Mouse (Mus musculus) CH12.LX (cell line): ENCODE data around the gene Cyp27b1. TPM values are rescaled to one million over a fixed set of nuclear protein-coding genes. Genes with fewer than 3 reads are reported as not detected.

Experiments
- DNase-seq: peaks from one replicate; pipeline ENCODE4 v3.0.0-alpha.2; 2013; ENCODE audit errors: extremely low read depth
- H3K27ac ChIP-seq: 2 replicates; pipeline ENCODE4 v1.5.1; 2012; ENCODE audit warnings: low read depth, mild to moderate bottlenecking, control low read depth, moderate library complexity; ENCODE audit not compliant: insufficient read depth
- H3K27me3 ChIP-seq: replicated peaks from 2 replicates; pipeline ENCODE3; 2012; ENCODE audit warnings: inconsistent platforms
- H3K36me3 ChIP-seq, 2 experiments: replicated peaks in 1 of 2; 2 replicates each; pipeline versions ENCODE3 to v1.6.1; 2012; ENCODE audit warnings: inconsistent platforms in 1 of 2, low read length in 1 of 2, mild to moderate bottlenecking in 1 of 2, mixed read lengths in 1 of 2, moderate library complexity in 1 of 2; ENCODE audit not compliant: control insufficient read depth in 1 of 2, insufficient read depth in 1 of 2
- H3K4me1 ChIP-seq, 2 experiments: 2 replicates each; pipeline ENCODE4 v1.6.1; 2012; ENCODE audit warnings: inconsistent platforms in 1 of 2, moderate library complexity in 1 of 2; ENCODE audit not compliant: insufficient read depth in 2 of 2, control insufficient read depth in 1 of 2
- H3K4me2 ChIP-seq: 2 replicates; pipeline ENCODE4 v1.6.1; 2012; ENCODE audit warnings: low read depth, mild to moderate bottlenecking, control low read depth; ENCODE audit not compliant: poor library complexity, insufficient read depth, severe bottlenecking
- H3K4me3 ChIP-seq, 3 experiments: fragments of 150-350 bp in 1 of 3; sonication (generic) in 1 of 3; replicated peaks in 1 of 3; 2 replicates each; pipeline versions ENCODE3 to v1.5.1; 2011 to 2012; ENCODE audit warnings: low read depth in 2 of 3, low read length in 2 of 3, mild to moderate bottlenecking in 2 of 3, moderate library complexity in 2 of 3, control low read depth in 1 of 3, improper control_type of control experiment in 1 of 3, inconsistent platforms in 1 of 3, mixed read lengths in 1 of 3; ENCODE audit not compliant: poor library complexity in 1 of 3
- H3K79me2 ChIP-seq: replicated peaks from 2 replicates; pipeline ENCODE4 v1.6.1; 2012; ENCODE audit warnings: mild to moderate bottlenecking, moderate library complexity; ENCODE audit not compliant: control insufficient read depth, poor library complexity, insufficient read depth, severe bottlenecking; ENCODE audit errors: extremely low read depth
- H3K9ac ChIP-seq: 2 replicates; pipeline ENCODE4 v1.6.1; 2012; ENCODE audit warnings: low read depth, mild to moderate bottlenecking, control low read depth, moderate library complexity; ENCODE audit not compliant: insufficient read depth
- H3K9me3 ChIP-seq: replicated peaks from 2 replicates; pipeline ENCODE3; 2012; ENCODE audit warnings: low read length, inconsistent platforms, mixed read lengths
- CHD1 ChIP-seq: IDR thresholded peaks from 2 replicates; pipeline ENCODE4 v1.6.1; 2012; ENCODE audit warnings: low read depth, low read length, improper control_type of control experiment, inconsistent platforms
- E2F4 ChIP-seq: IDR thresholded peaks from 2 replicates; pipeline ENCODE4 v1.6.1; 2011; ENCODE audit warnings: low read depth, low read length, improper control_type of control experiment; ENCODE audit not compliant: insufficient replicate concordance
- EP300 ChIP-seq: IDR thresholded peaks from 2 replicates; pipeline ENCODE4 v1.6.1; 2011; ENCODE audit warnings: low read length, improper control_type of control experiment
- HCFC1 ChIP-seq: IDR thresholded peaks from 2 replicates; pipeline ENCODE4 v1.6.1; 2012; ENCODE audit warnings: low read depth, mild to moderate bottlenecking, inconsistent platforms, low read length, improper control_type of control experiment
- IRF4 ChIP-seq: IDR thresholded peaks from 2 replicates; pipeline ENCODE4 v1.6.1; 2014; ENCODE audit warnings: low read depth, mild to moderate bottlenecking, inconsistent platforms, low read length, improper control_type of control experiment
- JUN ChIP-seq: IDR thresholded peaks from 2 replicates; pipeline ENCODE4 v1.6.1; 2011; ENCODE audit warnings: low read depth, mild to moderate bottlenecking, low read length, improper control_type of control experiment, moderate library complexity; ENCODE audit not compliant: insufficient read depth
- JUND ChIP-seq: conservative IDR thresholded peaks from 2 replicates; pipeline ENCODE4 v1.6.1; 2011; ENCODE audit warnings: low read depth, low read length, improper control_type of control experiment
- MAZ ChIP-seq: IDR thresholded peaks from 2 replicates; pipeline ENCODE4 v1.6.1; 2012; ENCODE audit warnings: low read depth, mild to moderate bottlenecking, inconsistent platforms, low read length, improper control_type of control experiment, moderate library complexity
- MXI1 ChIP-seq: IDR thresholded peaks from 2 replicates; pipeline ENCODE4 v1.6.1; 2011; ENCODE audit warnings: mild to moderate bottlenecking, low read depth, low read length, improper control_type of control experiment
- MYC ChIP-seq: IDR thresholded peaks from 2 replicates; pipeline ENCODE4 v1.6.1; 2011; ENCODE audit warnings: low read depth, mild to moderate bottlenecking, improper control_type of control experiment, low read length
- NRF1 ChIP-seq: IDR thresholded peaks from 2 replicates; pipeline ENCODE4 v1.6.1; 2014; ENCODE audit warnings: low read depth, mild to moderate bottlenecking, inconsistent platforms, low read length, improper control_type of control experiment, moderate library complexity
- PAX5 ChIP-seq: IDR thresholded peaks from 2 replicates; pipeline ENCODE4 v1.6.1; 2012; ENCODE audit warnings: low read length, inconsistent platforms, mixed read lengths
- POLR2AphosphoS2 ChIP-seq: IDR thresholded peaks from 2 replicates; pipeline ENCODE4 v1.6.1; 2011; ENCODE audit warnings: low read depth, low read length, improper control_type of control experiment
- SMC3 ChIP-seq: IDR thresholded peaks from 2 replicates; pipeline ENCODE4 v1.6.1; 2011; ENCODE audit warnings: low read depth, low read length, improper control_type of control experiment
- TBP ChIP-seq: conservative IDR thresholded peaks from 2 replicates; pipeline ENCODE4 v1.6.1; 2011; ENCODE audit warnings: low read depth, low read length, improper control_type of control experiment
- UBTF ChIP-seq: IDR thresholded peaks from 2 replicates; pipeline ENCODE4 v1.6.1; 2012; ENCODE audit warnings: low read depth, mild to moderate bottlenecking, inconsistent platforms, low read length, improper control_type of control experiment, moderate library complexity
- USF1 ChIP-seq: IDR thresholded peaks from 2 replicates; pipeline ENCODE4 v1.6.1; 2014; ENCODE audit warnings: low read depth, mild to moderate bottlenecking, inconsistent platforms, low read length, improper control_type of control experiment
- ZC3H11A ChIP-seq: IDR thresholded peaks from 2 replicates; pipeline ENCODE4 v1.6.1; 2012; ENCODE audit warnings: low read depth, mild to moderate bottlenecking, inconsistent platforms, low read length, improper control_type of control experiment
- dilution Hi-C: fragments of 300-500 bp; cut with MboI; formaldehyde crosslinking; loops from 2 replicates; pipeline ENCODE4 v1.14.3; 2020; ENCODE audit warnings: low sequenced_read_pairs; ENCODE audit not compliant: extremely low pct_unique_long_range_greater_than_20kb, extremely low pct_ligation_motif_present
- in situ Hi-C: fragments of 300-500 bp; cut with MboI; formaldehyde crosslinking; loops from 3 replicates; pipeline ENCODE4 v1.14.3; 2019; ENCODE audit warnings: low sequenced_read_pairs, low pct_ligation_motif_present, low pct_unique_long_range_greater_than_20kb, mixed read lengths
- polyA plus RNA-seq: library from polyadenylated mRNA; unstranded; fragments of >175 nt; gene quantifications from 2 replicates; pipeline ENCODE4 v1.2.1, GENCODE M21; 2012; ENCODE audit warnings: low read depth; ENCODE audit not compliant: insufficient read length
- total RNA-seq, 2 experiments: library from RNA; depleted of rRNA; stranded (reverse); fragments of 300-350 nt in 1 of 2; fragments of >200 nt in 1 of 2; gene quantifications; 2 replicates each; pipeline ENCODE4 v1.2.3; 2012 to 2014

Gene Cyp27b1
- total and polyA plus RNA-seq, 3 experiments: 0.32 to 1.4 (median 0.42) TPM

DNA sequence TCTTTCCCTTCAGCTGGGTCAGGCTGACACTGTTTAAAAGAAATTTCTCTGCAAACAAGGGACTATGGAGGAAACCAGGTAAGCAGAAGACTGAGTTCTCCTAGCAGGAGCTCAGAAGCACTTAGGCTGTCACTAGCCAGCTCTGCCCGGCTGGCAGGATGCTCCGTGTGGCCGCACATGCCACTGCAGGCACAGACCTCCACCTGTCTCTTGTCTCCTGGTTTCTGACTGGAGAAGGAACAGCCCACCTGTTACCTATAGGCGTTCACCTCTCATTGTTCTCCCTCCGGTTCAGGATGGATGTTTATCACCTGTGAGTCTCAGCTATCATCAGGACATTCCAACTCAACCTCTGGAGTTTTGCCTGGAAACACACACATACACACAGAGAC lies 35.9 kb downstream of the Cyp27b1 start:
- H3K4me3 ChIP-seq: no peak overlapping the region
- no peak overlapping the region for H3K9ac ChIP-seq
- H3K27me3 ChIP-seq: no peaks in the 10 kb centered on the region
- in situ Hi-C loops: no loop called here
- peaks cover 70 to 95% of the 10 kb centered on the region in 2 experiments for H3K36me3 ChIP-seq
- TF ChIP-seq E2F4: no peak
- TF ChIP-seq USF1: no peak
- TF ChIP-seq EP300: no peak
- no peak for TF ChIP-seq JUN
- no peak for TF ChIP-seq IRF4
- TF ChIP-seq MAZ: no peak
- TF ChIP-seq NRF1: no peak
- TF ChIP-seq, all 38 proteins: peak for 0
- no peaks in the 10 kb centered on the region for H3K4me1 ChIP-seq
- dilution Hi-C loops: no loop called here
- H3K27ac ChIP-seq: no peak overlapping the region
- H3K9me3 ChIP-seq: no peaks in the 10 kb centered on the region
- no peak overlapping the region for H3K4me2 ChIP-seq
- peaks cover 3% of the 10 kb centered on the region; the same call in 1 of the 2 replicates for H3K79me2 ChIP-seq
- no peak for DNase-seq

DNA sequence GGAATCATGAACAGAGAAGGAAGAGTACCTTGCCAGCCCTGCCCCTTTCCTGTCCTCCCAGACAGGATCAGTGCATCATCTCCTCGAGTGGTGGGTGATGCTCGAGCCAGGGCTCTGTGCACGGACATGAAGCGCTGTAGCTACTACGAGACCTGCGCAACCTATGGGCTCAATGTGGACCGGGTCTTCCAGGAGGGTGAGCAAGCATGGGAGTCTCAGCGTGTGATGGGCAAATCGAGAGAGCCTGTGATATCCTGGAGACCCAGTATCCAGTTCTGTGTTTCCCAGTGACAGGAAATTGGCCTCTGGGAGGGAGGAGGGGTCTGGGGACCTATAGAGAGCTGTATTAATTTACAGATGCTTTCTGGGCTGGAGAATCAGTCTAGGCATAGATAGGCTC lies 37.0 kb downstream of the Cyp27b1 start:
- dilution Hi-C loops (no loop called here), in situ Hi-C loops (no loop called here)
- Histone ChIP-seq H3K79me2 (no peaks in the 10 kb centered on the region), H3K27me3 (no peaks in the 10 kb centered on the region), H3K4me2 (no peak overlapping the region), H3K27ac (no peak overlapping the region), H3K4me1 (no peaks in the 10 kb centered on the region), H3K36me3 (peaks cover 72 to 95% of the 10 kb centered on the region in 2 experiments), H3K9me3 (no peaks in the 10 kb centered on the region), H3K9ac (no peak overlapping the region), H3K4me3 (no peak overlapping the region)
- no peak for DNase-seq
- TF ChIP-seq MYC (no peak), HCFC1 (no peak), UBTF (no peak), MXI1 (no peak), PAX5 (no peak), SMC3 (no peak), TBP (no peak)

DNA sequence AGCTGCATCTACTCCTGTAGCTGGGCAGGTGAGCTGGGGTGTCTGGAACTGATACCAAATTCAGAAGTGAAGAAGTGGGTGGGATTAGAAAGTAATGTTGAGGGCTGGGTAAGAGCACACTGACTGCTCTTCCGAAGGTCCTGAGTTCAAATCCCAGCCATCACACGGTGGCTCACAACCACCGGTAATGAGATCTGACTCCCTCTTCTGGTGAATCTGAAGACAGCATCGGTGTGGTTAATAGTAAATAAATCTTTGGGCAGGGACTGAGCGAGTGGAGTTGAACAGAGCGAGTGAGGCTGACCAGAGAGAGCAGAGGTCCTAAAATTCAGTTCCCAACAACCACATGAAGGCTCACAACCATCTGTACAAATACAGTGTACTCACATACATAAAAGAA lies 37.6 kb downstream of the Cyp27b1 start:
- TF ChIP-seq ZC3H11A: no peak
- no peak for TF ChIP-seq MXI1
- TF ChIP-seq PAX5: no peak
- no peak for TF ChIP-seq POLR2AphosphoS2
- TF ChIP-seq CHD1: no peak
- TF ChIP-seq JUND: no peak
- Histone ChIP-seq H3K36me3 (peaks cover 72 to 95% of the 10 kb centered on the region in 2 experiments), H3K79me2 (no peaks in the 10 kb centered on the region), H3K9ac (no peak overlapping the region), H3K27ac (no peak overlapping the region), H3K9me3 (peaks cover 2% of the 10 kb centered on the region), H3K27me3 (no peaks in the 10 kb centered on the region), H3K4me3 (no peak overlapping the region), H3K4me2 (no peak overlapping the region), H3K4me1 (no peaks in the 10 kb centered on the region)
- DNase-seq: no peak
- in situ Hi-C loops (no loop called here), dilution Hi-C loops (no loop called here)
